Mouse (Mus musculus) erythroid progenitor cell, adult 5-6 weeks (primary cell): ENCODE data around the gene Vti1a. TPM values are rescaled to one million over a fixed set of nuclear protein-coding genes. Genes with fewer than 3 reads are reported as not detected.

Experiments
- ATAC-seq: replicated peaks from 2 replicates; pipeline ENCODE4 v1.8.0; 2016; ENCODE audit warnings: moderate number of reproducible peaks, mild to moderate bottlenecking, moderate TSS enrichment, inconsistent platforms; ENCODE audit not compliant: poor library complexity, low FRiP score, severe bottlenecking
- total RNA-seq, 2 experiments: library from RNA; stranded (forward) in 1 of 2; stranded (reverse) in 1 of 2; fragments of 150-400 nt in 1 of 2; fragments of 186-747, 209-891 nt in 1 of 2; gene quantifications; 2 replicates each; pipeline versions ENCODE4 v1.2.3 to v1.2.4; 2015 to 2017; ENCODE audit warnings: low replicate concordance in 2 of 2

Vti1a gene
- total RNA-seq, 2 experiments from 2014 or later = 40.7 to 80.7 TPM

DNA sequence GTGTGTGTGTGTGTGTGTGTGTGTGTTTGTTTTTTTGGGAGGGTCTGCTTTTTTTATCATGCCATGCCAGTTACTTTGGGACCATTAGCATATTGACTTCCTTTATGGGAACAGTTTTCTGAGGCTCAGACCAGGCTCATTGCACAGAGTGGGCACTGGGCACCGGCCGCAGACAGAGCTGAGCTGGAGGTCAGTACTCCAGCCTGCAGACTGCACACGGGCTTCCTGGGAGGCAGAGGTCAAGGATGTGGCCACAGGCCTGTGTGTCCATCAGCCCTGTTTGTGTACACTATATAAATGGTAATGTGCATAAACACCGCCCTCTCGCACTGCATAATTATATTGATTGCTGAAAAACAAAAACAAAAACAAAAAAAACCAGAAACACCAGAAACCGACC, 108.4 kb downstream of the Vti1a start:
- ATAC-seq = no peak

DNA sequence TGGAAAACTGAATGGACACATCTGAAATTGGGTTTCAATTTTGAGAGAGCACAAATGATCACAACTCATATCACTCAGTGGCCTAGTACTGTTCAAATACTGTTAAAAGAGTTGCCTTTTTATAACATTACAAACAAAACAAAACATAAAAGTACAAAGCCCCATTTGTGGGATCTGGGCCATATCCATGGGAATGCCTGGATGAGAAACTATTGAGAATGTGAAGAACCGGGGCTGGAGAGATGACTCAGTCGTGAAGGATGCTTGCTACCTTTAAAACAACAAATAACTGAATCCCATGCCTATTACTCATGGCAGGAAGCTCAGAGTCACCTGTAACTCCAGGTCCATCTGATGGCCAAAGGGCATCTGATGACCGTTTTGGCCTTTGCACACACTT, 124.2 kb downstream of the Vti1a start:
- no peak for ATAC-seq

DNA sequence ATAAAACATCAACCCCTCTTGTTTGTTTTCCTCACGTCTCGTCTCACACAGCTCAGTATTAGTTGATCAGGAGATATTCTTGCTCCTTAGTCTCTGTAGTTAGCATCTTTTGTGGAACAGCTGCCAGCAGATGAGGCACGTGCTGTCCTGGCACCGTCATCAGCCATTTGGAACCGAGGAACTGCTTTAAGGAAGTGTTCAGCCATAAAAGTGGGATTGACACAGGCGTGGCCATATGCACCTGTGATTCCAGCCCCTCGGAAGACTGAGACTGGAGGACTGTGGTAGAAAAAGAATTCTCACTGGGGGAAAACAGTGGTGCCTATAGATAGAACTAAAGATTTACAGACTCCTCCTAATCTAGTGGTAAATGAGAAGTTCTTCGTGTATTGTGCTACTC, 127.5 kb downstream of the Vti1a start:
- no peak for ATAC-seq

DNA sequence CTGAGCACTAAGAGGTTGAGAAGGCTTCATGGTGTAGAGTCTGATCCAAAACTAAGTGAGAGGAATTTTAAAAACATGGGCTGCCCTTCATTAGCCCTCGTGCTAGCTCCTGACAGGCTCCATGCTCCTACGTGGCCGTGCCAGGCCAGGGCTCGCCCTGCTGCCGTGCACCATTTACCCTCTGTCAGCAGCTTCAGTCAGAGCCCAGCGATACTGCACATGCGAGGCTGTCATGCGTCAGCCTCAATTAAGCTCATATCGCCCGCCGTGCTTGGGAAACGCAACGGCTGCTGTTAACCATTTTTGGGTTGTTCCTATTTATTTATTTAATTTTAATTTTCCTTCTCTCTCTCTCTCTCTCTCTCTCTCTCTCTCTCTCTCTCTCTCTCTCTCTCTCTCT, 133.0 kb downstream of the Vti1a start:
- ATAC-seq = no peak

DNA sequence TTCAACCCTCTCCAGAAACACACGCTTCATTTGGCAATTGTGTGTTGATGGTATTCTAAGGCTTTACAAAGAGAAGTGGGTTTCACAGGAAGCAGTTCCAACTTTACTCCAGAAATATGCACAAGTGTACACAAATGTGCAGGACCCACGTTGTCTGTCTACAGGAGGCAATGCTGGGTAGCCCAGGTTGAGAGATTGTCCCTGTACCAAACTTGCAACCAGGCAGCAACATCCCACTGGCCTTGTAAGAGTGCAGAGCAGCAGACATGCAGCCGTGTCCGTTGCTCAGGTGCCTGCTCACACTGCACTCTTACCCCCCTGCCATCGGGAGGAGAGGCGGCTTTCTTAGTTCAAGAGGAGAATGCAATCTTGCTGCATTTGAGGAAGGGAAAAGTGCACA, 133.4 kb downstream of the Vti1a start:
- no peak for ATAC-seq

DNA sequence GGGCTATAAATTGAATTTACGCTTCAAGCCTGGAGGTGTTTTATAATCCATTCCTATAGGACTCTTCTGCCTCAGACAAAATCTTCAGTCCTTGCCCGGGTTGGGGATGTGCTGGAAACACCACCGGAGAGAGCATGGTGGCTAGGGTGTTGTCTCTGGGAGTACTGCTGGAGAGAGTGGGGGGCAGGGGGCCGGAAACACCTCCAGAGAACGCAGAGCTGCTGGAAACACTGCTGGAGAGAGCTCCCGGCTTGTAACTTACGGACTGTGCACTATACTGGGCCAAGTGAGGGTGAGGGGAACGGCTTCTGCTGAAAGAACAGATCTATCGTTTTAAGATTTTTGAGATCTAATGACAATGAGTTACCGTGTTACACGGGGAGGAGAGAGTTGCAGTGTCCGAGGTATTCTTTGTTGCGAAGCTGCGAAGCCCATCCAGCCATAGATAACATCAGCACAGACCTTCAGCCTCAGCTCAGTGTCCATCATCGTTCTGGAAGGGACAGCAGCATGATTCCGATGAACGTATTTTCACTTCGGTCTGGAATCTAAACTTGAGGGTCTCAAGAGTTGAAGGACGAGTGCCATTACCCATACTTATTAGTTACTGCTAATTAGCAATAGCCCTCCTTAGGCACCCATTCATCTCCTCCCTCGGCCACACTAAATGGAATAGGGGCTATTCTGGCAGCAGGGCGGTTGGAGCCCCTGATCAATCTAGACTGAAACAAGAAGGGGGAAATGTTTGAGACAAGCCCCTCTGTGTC, 140.4 kb downstream of the Vti1a start:
- no peak for ATAC-seq

DNA sequence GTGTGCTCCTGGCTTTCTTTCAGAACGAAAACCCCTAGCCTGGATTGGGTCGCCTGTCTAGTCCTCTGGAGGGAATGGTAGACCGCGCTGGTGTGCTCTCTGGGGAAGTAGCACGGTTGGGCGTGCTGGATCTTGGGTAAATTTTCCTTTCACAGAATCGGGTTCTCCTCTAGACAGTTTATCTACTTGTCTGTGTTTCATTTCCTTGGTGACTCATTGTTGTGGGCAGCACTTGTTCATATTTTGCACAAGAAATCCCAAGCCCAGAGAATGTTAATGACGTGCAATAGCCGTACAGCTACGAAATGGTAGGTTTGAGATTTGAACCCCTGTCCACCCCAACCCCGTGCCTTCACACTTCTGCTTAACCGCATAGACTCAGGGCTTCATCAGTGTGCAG, 145.9 kb downstream of the Vti1a start:
- no peak for ATAC-seq

DNA sequence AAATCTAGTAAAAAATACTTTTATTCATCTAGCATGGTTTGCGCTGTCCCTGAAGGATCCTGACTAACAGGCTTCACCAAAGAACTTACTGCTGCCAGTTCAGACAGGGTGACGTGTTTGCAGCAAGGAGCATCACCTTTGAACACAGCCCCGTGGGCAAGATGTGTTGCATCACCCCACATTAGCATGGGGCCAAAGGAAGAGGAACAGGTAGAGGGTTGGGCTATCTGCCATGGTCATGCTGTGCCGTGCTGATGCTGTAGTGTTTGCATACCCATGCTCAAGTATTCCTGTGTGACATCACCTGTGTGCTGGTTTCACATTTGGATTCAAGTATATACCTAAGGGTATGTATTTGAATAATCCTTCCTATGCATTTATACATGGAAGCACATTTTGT, 147.6 kb downstream of the Vti1a start:
- ATAC-seq = no peak

DNA sequence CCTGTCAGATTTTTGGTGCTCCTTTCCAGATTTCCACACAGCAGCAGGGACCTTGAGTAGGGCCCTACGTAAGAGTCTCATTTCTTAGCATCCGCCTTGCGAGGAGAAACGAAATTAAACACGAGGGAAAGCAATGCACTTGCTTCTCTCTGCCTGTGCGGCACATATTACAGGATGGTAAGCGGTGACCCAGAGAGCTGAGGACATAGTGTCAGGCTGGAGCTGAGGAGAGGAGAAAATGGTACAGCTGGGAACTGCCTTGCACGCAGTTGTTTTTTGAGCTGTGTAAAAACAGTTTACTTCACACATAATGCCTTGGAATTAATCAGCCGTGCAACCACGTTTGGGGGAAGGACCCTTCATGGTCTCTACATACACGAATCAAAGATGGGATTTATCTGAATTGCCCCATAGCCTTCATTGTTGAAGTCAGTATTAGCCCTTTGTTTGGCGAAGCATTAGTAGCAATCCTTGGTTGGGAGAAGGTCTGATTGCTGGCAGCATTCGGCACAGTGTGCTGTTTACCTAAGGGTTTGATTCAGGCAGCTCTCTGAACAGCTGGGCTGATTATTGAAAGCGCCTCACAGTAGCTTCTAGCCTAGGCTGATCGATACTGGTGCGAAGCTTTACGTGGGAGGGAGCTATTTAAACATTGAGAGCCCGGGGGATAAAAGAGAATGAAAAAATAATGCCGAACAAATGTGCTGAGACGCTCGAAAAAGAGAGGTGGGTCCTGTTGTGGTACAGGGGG, 153.4 kb downstream of the Vti1a start:
- ATAC-seq = no peak

DNA sequence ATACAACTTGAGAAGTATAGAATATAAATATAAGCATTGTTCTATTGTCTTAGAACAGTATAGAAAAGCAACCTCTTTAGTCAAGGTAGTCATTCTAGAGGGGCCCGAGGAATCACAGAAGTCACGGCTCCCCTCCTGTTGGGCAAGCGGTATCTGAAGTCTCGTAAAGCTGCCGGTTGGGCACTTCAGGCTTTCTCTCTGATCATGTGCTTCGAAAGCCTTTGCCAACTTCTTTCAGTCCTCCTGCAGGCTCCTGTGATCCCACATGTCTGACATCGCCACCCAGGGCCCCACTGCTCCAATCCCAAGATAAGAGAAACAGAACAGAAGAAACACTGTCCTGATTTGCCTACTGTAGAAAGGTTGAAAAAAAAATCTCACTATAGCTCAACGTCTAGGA, 156.5 kb downstream of the Vti1a start:
- no peak for ATAC-seq

DNA sequence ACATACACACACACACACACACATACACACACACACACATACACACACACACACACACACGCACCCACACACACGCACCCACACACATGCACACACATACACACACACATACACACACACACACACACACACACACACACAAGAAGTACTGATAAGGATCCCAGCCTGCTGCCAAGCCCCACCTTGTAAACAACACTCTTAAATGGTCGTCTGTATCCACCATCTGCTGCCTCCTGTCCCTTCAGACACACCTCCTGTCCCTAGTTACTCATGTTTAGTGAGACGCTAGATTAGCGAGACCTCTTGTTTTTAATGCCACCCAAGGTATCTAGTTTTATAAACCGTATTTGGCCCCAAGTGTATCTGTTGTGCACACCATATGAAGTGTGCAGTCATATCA, 158.1 kb downstream of the Vti1a start:
- ATAC-seq = no peak

DNA sequence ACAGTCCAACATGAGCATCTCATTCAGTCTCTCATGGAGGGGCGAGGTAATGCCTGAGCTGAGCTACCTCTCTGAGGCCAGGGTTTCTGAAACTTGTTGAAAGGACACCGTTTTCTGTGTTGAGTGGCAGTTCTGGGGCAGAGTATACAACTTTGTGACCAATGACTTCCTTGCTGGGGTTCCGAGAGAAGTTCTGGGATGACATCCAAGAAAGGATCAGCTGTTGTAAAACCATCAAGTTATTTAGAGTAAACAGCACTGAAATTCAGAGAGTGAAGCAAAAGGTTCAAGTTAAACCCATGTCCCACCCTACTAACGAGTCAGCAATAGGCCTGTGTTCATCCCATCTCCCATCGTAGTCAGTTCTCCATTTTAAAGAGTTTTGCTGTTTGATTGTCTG, 164.4 kb downstream of the Vti1a start:
- ATAC-seq = no peak

DNA sequence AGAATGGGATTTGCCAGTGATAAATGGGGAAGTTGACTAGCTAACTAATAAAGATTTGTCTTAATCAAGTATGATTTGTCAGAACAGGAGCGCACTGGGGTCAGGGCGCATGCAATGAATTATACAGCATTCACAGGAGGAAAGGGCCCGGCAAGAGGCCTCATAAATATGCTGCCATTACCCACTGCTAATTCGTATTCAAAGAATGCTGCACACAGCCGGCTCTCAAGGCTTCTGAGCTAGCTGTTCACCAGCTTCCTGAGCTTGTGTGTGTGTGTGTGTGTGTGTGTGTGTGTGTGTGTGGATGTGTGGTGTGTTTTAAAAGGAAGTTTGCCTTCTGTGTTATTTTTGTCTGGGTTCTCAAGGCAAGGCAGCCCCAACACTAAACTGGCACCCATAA, 165.2 kb downstream of the Vti1a start:
- ATAC-seq = no peak

DNA sequence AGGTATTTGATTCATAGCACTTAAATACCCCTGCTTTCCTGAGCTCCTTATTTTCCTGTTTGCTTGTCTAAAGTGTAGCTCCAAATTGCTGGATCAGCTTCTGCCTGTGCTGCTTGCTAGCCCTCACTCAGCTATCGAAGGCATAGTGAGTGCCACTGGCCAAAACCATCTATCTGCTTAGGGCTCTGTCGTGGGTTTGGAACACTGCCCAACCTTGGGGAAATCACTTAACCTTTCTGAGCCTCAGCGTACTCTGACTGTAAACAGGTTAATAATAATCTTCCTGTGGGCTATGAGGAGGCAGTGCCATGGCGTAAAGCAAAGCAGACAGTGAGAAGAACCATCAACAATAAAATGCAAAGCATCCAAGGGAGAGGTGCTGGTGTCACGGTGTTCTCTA, 167.4 kb downstream of the Vti1a start:
- ATAC-seq = no peak

DNA sequence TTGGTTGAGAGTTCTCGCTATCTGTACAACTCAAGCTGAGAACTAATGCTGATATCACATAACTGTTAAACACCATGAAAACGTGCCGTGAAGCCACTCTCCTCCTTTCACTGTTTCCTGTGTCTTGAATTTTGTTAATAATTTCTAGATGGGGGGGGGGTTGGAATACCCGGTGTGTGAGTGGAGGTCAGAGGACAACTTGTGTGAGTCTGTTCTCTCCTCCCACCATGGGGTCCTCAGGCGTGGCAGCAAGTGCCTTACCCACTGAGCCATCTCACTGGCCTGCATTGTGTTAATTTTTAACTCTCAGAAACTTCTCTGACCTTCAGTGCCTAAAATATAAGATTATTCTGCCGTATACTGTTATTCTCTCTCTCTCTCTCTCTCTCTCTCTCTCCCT, 168.5 kb downstream of the Vti1a start:
- ATAC-seq = no peak

DNA sequence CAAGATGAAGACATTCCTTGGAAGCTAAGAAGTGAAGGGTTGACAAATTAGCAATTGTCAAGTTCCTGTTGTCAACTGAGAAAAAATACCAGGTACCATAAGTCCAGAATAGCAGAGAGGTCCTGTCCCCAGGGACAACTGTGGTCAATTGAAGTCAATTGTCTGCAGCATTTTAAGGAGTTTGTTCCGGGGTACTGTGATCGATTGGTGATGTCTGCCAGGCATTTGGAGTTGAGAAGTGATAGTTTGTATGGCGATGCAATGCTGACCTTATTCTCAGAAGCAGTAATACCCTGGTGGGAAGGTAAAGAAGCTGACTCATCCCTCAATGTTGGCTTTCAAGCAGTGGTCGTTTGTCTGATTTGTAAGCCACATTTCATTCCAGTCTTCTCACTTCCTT, 170.4 kb downstream of the Vti1a start:
- no peak for ATAC-seq

DNA sequence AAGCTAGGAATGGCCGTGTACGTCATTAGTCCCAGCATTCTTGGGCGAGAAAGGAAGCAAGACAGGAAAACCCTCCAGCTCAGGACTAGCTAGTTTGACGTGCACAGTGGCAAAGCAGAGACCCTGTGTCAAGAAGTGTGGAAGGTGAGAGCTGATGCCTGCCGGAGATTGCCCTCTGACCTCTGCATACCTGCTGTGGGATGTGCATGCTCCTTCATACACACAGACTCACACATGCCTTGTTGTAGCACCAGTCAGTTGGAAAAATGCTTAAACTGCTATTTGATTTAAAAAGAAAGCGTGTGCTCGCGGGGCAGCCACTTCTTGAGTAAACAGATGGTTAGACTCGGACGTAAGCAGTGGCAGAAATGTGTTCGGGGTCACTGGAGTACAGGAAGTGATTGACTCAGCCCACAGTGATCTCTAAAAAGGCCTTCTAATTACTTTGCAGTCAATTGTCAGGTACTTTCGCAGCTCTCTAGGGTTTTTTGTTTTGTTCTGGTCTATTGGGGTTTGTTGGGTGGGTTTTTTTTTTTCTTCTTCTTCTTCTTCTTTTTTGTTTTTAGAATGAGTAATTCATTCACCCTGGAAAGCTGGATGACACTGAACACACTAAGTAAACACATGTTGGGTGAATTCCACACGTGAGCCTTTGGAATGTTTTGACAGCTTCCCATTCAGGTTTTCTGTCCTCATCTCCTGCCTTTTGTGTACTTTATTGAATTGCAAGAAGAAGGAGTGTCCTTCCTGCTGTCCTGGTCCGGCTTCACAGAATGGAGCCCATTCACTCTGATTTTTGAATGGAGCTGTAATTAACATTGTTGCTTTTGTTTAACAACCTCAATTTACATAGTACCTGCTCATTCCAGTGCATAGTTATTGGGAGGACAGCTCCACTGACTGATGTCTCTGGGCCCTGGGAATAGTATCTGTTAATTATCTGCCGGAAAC, 175.3 kb downstream of the Vti1a start:
- ATAC-seq = no peak

DNA sequence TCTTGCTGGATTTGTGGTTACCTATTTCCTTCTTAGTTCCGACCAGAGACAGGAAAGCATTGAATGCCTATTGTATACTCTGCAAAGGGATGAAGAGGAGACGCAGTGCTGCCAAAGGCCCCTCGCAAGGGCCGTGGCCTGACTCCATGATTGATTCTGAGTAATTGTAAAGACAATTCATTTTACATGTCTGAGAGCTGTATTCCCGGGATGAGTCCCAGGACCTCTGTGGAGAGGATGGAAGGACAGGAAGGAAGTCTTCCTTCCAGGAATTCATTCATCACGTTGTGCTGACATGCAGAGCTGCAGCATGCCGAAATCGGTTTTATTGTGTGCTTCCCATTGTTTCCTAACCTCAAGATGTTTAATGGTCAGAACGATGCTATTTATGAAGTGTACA, 180.2 kb downstream of the Vti1a start:
- ATAC-seq = no peak

DNA sequence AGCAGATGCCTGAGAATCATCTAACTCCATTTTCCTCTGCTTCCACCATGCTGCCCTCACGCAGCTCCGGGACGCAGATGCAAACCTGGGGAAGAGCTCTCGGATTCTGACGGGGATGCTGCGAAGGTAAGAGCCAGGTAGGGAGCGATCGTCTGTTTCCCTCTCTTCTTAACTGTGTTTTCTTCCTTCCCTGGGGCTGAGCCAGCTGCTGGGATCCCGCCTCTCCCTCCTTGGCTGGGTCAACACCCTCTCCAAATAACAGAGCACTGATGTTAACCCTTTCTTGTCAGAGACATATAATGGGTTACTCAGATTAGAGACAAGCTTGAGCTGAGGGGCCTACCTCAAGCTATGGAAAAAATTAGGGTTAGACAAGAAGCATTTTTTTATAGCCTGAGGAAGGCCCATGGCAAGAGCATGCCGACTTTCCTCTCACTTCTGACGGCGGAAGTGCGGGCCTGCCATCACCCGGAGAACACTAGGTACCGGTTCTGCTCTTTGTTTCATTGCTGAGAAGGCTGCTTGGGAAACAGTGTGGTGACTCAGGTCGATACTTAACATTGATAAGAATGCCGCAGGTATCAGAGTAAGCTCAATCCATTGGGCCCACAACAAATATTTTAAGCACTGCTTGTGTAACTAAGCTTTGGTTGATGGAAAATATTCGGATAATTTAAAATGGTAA, 183.2 kb downstream of the Vti1a start:
- no peak for ATAC-seq

DNA sequence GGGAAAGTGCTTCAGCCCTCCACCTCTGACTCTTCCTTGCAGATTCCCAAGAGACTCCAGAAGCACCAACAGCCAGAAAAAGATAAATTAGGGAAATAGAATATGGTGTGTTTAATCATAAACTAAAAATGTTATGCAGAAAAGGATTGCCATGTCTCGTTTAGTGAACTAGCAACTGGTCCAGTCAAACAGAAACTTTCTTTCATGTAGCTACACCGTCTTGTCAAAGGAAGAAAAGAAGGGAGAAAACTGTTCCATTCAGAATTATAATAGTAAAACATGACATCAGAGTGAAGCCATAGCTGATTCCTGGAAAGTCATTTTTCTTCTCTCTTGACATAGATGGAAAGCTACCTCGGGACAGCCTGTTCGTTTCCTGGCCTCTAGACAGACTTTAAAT, 185.9 kb downstream of the Vti1a start:
- no peak for ATAC-seq
